Mouse (Mus musculus): ENCODE data around the gene Tmem214.

Tmem214 gene

DNA sequence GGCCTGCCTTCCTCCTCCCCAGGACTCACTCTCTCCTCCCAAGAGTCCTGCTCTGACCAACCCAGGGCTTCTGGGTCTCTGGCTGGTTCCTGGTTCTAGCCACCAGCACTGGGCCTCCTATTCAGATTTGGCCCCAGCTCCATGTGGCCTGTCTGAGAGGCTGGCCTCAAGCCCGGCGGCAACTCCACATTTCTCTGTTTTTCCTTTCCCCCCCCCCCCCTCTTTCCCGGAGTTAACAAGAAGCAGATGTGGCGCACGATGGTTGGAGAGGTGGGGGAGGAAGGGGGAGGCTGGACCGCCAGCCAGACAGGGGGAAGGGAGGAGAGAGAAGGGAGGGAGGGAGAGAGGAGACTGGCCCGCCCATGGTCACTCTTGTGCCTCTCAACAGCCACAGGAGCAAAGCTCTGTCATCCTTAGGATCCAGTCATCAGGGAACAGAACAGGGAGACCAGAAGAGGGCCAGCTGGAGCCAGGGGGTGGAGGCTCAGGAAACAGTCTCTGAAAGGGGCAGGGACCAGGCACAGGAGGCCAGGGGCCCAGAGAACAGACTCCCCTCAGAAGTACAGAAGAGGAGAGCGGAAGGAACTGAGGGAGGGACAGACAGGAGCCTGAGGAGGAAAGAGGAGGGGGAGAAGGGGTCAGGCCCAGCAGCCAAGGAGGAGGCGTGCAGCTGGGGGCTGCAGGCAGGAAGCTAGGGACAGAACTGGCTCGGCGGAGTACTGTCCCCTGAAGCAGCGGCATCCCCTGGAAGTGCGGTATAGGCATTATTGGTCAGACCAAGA is 45.4 kb downstream of the Tmem214 start, which contains the start of gene Emilin1:
Gene Emilin1, plus strand, starts transcription at position 343 of the 782 bp plus-strand sequence.
- in situ Hi-C loops (cut with MboI; ENCODE audit: unreplicated experiment in 2 of 2), result loop anchor here (10.0 kb wide), 2 partner anchors 208 to 228 kb away; no protein-coding TSS in a partner anchor

DNA sequence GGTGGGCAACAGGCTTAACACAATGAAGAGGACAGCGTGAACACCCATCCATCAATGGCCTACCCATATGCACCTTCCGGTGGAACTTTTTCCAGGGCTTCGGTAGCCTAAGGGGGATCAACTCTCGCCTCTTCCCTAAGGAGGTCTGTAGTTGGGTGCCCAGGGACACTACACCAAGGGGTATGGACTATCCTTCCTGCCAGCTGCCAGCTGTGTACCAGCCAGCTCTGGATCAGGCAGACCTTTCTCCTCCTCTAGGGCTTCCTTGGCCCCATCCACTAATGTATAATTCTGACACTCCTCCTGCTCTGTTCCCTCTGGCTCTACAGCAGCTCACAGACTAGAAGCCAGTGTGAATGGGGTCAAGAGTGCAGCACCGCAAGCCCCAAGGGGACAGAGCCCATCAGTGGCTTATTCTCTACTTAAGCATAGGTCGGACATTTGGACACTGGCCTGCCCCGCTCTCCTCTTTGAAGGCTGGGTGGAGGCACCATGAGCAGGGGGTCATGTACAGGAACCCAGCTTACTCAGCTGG is 46.4 kb downstream of the Tmem214 start:
- in situ Hi-C loops (cut with MboI; ENCODE audit: unreplicated experiment in 2 of 2), result loop anchor here (10.0 kb wide), 2 partner anchors 209 to 229 kb away; no protein-coding TSS in a partner anchor

DNA sequence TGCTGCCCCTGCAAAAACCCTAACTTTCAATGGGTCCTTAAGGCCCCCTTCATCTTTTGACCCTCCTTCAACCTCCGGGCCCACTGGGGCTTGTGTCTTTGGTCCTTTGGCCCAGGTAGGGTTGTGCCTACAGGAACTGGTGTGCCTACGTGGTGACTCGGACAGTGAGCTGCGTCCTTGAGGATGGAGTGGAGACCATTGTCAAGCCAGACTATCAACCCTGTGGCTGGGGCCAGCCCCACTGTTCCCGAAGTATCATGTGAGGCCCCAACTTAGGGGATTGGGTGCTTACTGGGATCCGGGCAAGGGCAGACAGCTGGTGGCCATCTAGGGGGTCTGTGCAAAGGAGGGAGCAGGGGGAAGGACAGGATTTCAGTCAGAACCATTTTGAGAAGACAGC is 47.0 kb downstream of the Tmem214 start:
- in situ Hi-C loops (cut with MboI; ENCODE audit: unreplicated experiment in 2 of 2), result loop anchor here (10.0 kb wide), 2 partner anchors 210 to 230 kb away; no protein-coding TSS in a partner anchor

DNA sequence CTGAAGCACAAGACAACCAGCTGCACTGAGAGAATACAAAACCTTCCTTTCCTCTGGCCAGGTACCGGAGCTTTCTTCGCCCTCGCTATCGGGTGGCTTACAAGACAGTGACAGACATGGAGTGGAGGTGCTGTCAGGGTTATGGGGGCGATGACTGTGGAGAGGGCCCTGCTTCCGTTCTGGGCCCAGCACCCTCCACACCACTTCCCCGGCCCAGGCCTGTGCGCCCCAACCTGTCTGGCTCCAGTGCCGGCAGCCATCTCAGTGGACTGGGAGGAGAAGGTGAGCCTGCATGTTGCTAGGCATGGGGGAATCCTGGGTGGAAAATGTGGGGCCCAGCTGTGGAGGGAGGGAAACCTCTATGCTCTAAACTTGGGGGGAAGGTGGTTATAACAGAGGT is 47.6 kb downstream of the Tmem214 start:
- in situ Hi-C loops (cut with MboI; ENCODE audit: unreplicated experiment in 2 of 2), result loop anchor here (10.0 kb wide), 2 partner anchors 211 to 231 kb away; no protein-coding TSS in a partner anchor

DNA sequence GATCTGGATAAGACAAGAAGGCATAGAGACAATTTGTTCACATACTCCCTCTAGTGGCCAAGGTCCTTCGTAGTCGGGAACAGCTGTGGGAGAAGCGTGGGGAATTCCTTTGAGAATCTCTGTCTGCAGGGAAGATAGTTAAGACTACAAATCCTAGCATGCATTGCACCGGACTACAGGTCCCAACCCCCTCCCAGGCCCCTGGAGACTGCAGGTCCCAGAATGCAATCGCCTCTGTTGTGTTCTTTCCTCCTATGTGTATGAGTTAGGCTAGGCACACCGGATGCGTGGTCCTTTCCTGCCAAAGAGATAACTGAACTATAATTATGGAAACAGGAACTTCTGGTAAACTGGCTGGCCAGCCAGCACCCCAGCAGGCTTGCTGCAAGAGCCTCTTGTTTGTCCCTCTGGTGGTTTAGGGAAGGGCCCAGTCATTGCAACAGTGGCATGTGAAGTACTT is 48.2 kb downstream of the Tmem214 start:
- in situ Hi-C loops (cut with MboI; ENCODE audit: unreplicated experiment in 2 of 2), result loop anchor here (10.0 kb wide), 2 partner anchors 211 to 231 kb away; no protein-coding TSS in a partner anchor

DNA sequence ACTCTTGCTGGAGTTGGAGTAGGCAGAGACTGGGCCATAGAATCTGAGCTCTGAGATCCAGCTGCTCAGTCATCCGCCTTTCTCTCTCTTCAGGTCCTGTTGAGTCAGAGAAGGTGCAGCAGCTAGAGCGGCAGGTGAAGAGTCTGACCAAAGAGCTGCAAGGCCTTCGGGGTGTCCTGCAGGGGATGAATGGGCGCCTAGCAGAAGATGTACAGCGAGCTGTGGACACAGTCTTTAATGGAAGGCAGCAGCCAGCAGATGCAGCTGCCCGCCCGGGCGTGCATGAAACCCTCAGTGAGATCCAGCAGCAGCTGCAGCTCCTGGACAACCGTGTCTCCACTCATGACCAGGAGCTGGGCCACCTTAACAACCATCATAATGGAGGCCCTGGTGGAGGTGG is 49.0 kb downstream of the Tmem214 start:
- in situ Hi-C loops (cut with MboI; ENCODE audit: unreplicated experiment in 2 of 2), result loop anchor here (10.0 kb wide), 2 partner anchors 212 to 232 kb away; no protein-coding TSS in a partner anchor

DNA sequence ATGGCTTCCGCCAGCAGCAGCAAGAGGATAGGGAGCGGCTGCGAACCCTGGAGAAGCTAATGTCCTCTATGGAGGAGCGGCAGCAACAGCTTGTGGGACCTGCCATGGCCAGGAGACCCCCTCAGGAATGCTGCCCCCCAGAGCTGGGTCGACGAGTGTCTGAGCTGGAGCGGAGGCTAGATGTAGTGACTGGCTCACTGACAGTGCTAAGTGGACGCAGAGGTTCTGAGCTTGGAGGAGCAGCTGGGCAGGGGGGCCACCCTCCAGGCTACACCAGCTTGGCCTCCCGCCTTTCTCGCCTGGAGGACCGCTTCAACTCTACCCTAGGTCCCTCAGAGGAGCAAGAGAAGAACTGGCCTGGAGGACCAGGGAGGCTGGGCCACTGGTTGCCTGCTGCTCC is 49.5 kb downstream of the Tmem214 start:
- in situ Hi-C loops (cut with MboI; ENCODE audit: unreplicated experiment in 2 of 2), result loop anchor here (10.0 kb wide), 2 partner anchors 213 to 233 kb away; no protein-coding TSS in a partner anchor

DNA sequence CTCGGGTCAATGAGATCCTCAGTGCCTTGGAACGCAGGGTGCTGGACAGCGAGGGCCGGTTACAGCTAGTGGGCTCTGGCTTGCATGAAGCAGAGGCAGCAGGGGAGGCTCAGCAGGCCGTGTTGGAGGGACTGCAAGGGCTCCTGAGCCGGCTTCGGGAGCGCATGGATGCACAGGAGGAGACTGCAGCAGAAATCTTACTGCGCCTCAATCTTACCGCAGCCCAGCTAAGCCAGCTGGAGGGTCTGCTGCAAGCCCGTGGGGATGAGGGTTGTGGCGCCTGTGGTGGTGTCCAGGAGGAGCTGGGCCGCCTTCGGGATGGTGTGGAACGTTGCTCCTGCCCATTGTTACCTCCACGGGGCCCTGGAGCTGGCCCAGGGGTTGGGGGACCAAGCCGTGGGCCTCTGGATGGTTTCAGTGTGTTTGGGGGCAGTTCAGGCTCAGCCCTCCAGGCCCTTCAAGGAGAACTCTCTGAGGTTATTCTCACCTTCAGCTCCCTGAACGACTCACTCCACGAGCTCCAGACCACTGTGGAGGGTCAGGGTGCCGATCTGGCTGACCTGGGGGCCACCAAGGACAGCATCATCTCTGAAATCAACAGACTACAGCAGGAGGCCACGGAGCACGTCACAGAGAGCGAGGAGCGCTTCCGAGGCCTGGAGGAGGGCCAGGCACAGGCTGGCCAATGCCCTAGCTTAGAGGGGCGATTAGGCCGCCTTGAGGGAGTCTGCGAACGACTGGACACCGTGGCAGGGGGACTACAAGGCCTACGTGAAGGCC is 50.3 kb downstream of the Tmem214 start:
- in situ Hi-C loops (cut with MboI; ENCODE audit: unreplicated experiment in 2 of 2), result loop anchor here (10.0 kb wide), 2 partner anchors 213 to 233 kb away; no protein-coding TSS in a partner anchor

DNA sequence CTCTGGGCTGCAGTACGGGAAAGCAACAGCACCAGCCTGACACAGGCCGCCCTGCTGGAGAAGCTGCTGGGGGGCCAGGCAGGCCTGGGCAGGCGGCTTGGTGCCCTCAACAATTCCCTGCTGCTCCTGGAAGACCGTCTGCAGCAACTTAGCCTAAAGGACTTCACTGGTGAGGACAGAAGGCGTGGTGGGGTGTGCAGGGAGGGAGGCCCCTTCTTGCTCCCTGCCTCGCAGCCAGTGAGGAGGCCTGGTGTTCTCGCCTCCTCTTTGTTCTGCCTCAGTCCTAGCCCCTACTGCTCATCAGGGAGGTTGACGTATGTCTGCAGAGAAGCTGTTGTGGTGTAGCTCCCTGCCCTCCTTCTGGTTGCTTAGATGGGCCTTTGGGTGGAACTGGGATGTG is 50.9 kb downstream of the Tmem214 start:
- in situ Hi-C loops (cut with MboI; ENCODE audit: unreplicated experiment in 2 of 2), result loop anchor here (10.0 kb wide), 2 partner anchors 214 to 234 kb away; no protein-coding TSS in a partner anchor

DNA sequence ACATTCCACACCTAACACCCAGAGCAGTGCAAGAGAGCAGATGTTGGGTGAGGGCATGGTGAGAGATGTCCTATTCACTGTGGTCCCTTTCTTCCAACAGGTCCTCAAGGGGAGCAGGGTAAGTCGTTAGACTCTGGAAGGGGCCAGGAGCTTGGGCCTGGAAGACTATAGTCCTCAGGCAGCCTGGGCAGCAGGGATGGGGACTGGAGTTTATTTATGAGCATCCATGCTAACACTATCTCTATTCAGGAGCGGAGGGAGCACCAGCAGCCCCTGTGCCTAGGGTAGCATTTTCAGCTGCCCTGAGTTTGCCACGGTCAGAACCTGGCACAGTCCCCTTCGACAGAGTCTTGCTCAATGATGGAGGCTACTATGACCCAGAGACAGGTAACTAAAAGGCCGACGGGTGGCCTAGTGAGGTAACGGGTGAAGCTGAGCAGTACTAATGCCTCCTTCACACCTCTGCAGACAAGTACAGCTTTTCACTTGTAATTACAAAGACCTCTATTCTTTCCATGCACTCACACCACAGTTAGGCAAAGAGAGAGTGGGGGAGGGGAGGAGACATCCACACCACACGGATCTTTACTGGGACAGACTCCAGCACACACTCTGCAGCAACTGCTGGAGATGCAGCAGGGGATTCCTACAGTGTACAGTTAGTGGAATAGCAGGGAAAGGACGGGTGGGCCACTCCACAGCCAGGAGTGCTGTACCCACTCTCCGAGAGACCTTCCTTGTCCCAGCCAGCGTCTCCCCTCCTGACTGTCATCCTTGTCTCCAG is 52.2 kb downstream of the Tmem214 start:
- in situ Hi-C loops (cut with MboI; ENCODE audit: unreplicated experiment in 2 of 2), result loop anchor here (5.0 to 10.0 kb wide), 3 partner anchors 108 to 235 kb away; partner anchors contain the start of gene Mapre3 (in 1 of the 2)

DNA sequence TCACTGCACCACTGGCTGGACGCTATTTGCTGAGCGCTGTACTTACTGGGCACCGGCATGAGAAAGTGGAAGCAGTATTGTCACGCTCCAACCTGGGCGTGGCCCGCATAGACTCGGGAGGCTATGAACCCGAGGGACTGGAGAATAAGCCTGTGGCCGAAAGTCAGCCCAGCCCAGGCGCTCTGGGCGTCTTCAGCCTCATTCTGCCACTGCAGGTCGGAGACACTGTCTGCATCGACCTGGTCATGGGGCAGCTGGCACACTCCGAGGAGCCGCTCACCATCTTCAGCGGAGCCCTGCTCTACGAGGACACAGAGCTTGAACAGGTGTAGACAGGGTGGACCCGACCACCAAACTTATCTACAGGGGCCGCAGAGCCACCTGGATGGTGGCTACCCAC is 52.8 kb downstream of the Tmem214 start:
- in situ Hi-C loops (cut with MboI; ENCODE audit: unreplicated experiment in 2 of 2), result loop anchor here in 1 of 2 experiments (5.0 kb wide), 1 partner anchor 108 kb away; the partner anchor contains the start of gene Mapre3

DNA sequence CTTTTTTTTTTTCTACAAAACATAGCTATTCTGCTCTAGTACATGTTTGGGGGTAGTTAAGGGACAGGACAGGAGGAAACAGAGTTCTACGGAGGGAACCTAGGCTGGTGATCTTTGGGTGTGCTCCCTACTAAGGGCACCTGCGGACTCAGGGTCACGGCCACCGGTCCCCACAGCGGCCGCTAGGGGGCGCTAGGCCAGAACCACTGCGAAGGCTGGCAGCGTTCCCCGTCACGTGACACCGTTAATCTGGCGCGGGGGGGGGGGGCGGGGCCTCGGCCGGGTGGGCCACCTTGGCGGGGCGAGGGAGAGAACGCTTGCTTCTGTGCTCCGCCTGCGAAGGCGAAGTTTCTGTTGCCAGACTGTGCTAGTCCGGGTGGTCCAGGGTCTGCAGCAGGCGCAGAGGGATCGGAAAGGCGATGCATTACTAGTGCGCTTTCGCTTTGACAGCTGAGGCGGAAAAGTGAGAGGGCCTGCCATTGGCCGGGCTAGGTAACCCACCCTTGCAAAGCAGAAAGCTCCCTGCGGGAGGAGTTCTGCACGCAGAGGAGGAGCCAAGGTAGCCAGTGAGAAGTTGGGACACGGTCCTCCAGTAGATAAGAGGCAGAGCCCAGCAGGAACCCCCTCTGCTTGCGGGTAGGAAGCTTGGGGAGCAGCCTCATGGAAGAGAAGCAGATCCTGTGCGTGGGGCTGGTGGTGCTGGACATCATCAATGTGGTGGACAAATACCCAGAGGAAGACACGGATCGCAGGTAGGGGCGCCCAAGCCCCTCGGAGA is 53.6 kb downstream of the Tmem214 start, which contains the start of gene Khk:
Gene Khk, plus strand, starts transcription at position 176 of the 778 bp plus-strand sequence.
- in situ Hi-C loops (cut with MboI; ENCODE audit: unreplicated experiment in 2 of 2), result loop anchor here in 1 of 2 experiments (5.0 kb wide), 1 partner anchor 109 kb away; the partner anchor contains the start of gene Mapre3

DNA sequence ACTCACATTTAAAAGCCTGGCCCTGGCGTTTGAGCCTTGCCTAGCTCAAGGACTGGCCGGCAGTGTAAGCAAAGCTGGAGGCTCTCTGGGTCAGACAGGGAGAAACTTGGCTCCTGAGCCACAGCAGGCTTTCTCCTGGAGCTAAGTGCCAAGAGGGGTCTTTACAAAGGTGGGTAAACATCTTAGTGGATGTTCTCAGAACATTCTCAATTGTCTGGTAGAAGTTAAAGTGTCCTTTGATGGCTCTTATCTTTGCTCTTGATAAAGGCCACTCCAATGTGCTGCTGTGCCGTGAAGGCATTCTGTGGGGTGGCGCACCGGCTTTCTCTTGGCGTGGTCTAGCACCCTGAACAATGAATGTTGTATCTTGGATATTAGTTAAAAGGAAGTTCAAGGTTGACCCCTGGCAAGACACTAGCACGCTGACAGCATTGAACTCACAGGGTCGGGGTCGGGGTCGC is 54.8 kb downstream of the Tmem214 start:
- in situ Hi-C loops (cut with MboI; ENCODE audit: unreplicated experiment in 2 of 2), result loop anchor here in 1 of 2 experiments (5.0 kb wide), 1 partner anchor 110 kb away; the partner anchor contains the start of gene Mapre3

DNA sequence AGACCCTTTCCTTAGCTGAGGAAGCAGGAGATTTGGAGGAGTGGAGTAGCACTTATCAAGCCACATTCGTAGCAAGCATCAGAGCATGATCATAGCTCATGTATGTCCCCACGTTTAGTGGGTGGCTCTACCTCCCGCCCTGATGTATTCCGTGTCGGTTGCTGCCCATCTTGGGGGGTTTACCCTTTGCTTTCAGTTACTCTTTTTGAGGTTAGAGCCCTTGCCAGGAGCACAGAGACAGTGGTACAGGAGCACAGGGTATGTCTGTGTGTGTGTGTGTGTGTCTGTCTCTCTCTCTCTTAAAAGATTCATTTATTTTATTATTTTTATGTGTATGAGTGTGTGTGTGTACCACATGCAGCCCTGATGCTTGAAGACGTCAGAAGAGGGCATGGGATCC is 55.3 kb downstream of the Tmem214 start:
- in situ Hi-C loops (cut with MboI; ENCODE audit: unreplicated experiment in 2 of 2), result loop anchor here in 1 of 2 experiments (5.0 kb wide), 1 partner anchor 111 kb away; the partner anchor contains the start of gene Mapre3

DNA sequence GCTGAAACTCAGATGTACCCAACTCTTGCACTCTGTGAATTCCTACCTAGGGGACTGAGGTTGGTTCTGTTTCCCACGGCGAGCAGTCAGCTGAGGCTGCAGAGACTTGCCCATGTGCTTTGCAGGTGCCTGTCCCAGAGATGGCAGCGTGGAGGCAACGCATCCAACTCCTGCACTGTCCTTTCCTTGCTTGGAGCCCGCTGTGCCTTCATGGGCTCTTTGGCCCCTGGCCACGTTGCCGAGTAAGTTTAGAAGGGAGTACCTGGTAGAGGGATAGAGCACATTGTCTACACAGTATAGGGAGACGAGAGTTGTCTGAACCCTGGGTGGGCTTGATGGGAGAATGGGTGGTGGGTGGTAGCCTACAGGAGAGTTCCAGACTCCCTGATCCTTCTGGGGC is 56.8 kb downstream of the Tmem214 start:
- in situ Hi-C loops (cut with MboI; ENCODE audit: unreplicated experiment in 2 of 2), result loop anchor here in 1 of 2 experiments (5.0 kb wide), 1 partner anchor 112 kb away; the partner anchor contains the start of gene Mapre3

DNA sequence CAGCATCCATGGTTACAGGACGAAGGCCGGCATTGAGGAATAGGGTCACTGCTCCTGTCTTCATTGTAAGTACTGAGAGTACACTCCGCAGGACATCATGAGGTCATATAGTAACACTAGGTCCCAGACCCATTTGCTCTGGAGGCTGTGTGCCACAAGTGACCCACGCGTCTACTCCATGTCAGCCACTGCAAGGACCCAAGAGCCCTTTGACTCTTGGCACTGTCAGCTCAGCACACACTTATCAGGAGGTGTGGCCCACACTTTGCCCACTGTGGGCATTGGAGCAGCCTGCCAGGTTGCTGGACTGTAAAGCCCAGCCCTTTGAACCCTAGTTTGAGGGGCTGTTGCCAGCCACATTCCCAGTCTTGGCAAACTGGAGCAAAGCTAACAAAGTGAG is 57.4 kb downstream of the Tmem214 start:
- in situ Hi-C loops (cut with MboI; ENCODE audit: unreplicated experiment in 2 of 2), result no loop called here

DNA sequence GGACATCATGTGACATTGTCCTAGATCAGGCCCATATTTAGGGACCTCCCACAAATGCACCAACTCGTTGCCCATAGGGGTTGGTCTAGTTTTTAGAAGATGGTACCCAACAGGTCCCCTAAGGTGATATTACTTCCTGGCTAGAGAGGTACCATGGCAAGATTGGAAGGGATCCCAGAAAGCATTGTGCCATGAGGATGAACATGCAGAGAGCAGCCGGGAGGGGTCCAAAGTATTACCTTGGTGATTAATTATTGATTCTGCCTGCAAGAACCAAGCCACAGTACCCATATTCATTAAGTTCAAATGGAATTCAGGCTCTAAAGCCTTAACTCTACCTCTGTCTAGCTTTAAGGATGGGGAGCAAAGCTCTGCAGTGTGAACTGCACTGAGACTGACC is 58.3 kb downstream of the Tmem214 start:
- in situ Hi-C loops (cut with MboI; ENCODE audit: unreplicated experiment in 2 of 2), result no loop called here

DNA sequence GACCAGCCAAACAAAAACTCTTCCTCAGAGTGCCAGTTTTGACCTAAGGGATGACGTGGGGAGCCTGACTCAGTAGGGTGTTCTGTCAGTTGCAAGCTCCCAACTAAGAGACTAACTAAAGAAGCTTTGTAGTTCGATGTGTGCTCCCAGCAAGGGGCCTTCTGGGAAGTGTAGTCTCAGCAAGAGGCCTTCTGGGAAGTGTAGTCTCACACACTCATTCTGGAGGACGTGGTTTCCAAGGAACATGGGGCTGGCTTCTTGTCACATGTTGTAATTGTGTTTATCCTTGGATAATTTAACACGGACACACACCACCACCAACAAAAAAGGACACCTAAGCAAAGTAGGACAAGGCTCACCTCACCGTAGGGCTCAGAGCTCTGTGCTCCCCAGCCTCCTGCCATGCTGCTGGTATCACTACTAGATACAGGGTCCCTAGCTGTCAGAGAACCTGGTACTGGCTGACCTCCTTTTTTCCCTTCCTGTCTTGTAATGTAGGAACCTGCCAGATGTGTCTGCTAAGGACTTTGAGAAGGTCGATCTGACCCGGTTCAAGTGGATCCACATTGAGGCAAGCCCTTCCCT is 60.2 kb downstream of the Tmem214 start:
- in situ Hi-C loops (cut with MboI; ENCODE audit: unreplicated experiment in 2 of 2), result no loop called here

Measured in v-Abl transformed pro-B cells (cell line).